Mouse (Mus musculus) cerebellum, postnatal 36 days (tissue): ENCODE results near the gene Cabcoco1.

ENCODE experiments used
- DNase-seq, 2 experiments: peaks; one replicate each; pipeline ENCODE4 v3.0.0; 2021 to 2022; ENCODE audit warnings: mixed read lengths in 2 of 2

The Cabcoco1 gene

DNA sequence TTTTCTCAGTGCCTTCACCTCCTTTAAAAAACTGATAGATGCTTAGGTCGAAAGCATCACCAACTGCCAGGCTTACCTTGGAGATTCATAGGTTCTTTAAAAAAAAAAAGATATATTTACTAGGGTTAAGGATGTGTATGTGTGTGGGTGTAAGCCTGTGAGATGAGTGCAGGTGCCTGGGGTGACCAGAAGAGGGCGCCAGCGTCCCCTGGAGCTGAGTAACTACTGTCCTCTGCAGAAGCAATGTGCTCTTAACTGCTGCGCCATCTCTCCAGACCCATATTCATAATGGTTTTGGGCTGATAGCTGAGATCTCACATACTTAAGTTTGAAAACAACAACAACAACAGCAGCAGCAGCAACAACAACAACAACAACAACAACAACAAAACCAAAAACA, 35.5 kb downstream of the Cabcoco1 start:
- DNase-seq: no peak

GRCm38 (mm10) chr10:68504586-68505152, 37.0 kb downstream of the Cabcoco1 start:
- DNase-seq: no peak

GRCm38 (mm10) chr10:68501067-68501466, 40.6 kb downstream of the Cabcoco1 start:
- DNase-seq: no peak

GRCm38 (mm10) chr10:68495246-68495645, 46.5 kb downstream of the Cabcoco1 start:
- no peak for DNase-seq

GRCm38 (mm10) chr10:68491557-68491956, 50.1 kb downstream of the Cabcoco1 start:
- DNase-seq: no peak

DNA sequence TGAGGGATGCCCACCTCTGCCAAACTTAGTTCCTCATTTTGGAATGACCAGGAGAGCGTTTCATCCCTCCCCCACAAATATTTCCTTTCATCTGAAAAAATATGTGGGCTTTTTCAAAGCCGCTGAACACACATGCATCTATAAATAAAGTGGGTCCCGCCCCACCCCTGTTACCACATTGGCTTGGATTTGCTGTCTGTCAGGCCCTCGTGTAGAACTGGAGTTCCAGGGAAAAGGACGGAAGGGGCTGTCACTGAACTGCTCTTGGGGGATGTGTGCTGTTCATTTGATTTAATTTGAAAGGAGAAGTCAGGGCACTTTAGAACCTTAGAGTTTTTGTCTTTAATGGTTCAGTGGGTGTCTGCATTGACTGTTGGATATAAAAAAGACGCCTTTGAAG, 50.9 kb downstream of the Cabcoco1 start:
- no peak for DNase-seq

GRCm38 (mm10) chr10:68472799-68473198, 68.9 kb downstream of the Cabcoco1 start:
- no peak for DNase-seq

GRCm38 (mm10) chr10:68465737-68466327, 75.9 kb downstream of the Cabcoco1 start:
- DNase-seq: no peak

- DNase-seq: peak; percentile 34 to 57
Observed at GRCm38 (mm10) chr10:68464943-68465342, 76.8 kb downstream of the Cabcoco1 start.

DNA sequence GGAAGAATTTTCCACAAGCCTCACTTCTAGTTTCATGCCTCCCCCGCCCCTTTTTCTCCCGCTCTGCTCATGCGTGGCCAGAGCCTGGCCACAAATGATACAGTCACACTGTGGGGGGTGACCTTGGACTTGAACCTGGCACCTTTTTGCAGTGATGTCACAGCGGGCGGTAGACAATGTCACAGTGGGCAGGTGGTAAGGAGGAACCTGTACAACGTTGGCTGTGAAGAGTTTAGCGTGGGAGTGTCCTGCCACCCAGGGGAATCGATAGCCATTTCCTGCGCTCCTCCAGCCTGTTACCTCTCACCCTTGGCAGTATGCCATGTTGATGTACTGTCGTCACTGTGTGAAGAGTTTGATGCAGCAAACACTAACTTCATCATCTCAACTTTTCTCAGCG, 81.9 kb downstream of the Cabcoco1 start:
- no peak for DNase-seq

DNA sequence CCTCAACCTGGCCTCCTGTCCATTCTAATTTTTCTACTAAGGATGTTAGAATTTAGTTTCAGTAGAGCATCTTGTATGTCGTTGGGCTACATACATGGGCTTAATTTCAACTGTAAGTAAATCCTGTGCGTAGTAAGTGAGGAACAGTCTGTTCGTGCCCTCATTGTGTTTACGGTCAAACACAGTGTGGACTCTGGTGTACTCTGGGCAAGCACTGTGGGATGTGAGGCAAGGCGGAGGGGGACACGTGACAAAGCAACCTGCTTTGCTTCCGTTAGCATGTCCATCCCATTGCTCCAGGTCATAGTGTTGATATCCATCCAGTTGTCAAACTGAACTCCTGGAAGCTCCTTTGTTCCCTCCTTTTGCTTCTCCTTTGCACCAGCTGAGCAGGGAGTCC, 84.7 kb downstream of the Cabcoco1 start:
- DNase-seq: no peak

DNA sequence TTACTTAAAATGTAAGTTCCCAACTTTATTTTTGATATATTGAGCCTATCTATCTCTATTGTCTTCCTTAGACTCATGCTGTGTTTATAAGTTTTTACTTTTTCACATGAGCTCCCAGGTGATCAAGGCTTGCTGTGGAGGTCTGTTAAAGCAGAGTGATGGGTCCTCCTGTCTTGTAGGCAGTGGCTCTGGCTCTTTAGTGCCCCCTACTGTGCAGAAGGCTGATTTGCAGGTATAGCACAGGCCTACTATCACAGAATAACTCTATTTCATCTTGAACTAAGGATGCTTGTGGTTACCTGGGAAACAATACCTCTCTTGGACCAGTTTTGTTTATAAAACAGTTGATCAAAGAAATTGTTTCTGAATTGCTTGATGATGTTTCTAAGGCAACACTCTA, 87.2 kb downstream of the Cabcoco1 start:
- no peak for DNase-seq

- no peak for DNase-seq
Observed at GRCm38 (mm10) chr10:68446797-68447125, 94.9 kb downstream of the Cabcoco1 start.

DNA sequence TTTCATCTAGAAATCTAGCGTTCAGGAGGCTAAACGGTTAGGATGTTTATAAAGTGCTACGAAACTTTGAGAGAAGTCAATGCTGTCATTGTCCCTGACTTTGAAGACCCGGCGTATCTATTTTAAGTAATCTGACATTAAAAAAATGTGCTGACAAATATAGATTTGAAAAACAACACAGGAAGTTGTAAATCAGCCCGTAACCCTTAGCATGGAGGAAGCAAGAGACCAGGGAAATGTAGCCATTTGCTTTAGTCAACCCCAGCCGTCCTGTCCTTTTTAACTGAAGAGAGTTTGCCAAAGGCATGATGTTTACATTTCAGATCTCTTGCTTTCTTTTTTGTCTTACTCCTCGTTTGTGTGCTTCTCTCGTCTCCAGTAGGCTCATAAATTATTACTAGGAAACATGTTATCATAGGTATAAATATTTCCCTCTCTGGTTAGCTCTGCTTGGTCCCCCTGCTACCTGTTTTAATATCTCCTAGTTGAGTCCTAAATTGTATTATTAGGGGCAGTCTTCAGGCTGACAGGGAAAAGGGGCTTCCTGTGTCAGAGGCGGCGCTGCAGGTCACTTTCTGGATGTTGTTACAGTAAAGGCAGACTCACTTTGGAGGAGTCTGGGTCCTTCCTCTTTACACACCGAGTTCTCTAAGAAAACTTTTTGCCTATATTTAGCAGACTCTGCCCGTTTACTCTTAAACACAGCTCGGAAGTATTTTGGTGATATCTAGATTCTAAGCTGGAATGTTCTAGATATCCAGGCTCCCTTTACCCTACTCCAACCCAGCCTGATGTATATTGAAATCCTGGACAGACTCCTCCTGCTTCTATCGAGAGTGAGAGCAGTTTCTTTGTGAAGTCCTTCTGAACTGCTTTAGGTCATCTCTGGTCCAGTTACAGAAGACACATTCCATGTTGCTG, 95.6 kb downstream of the Cabcoco1 start:
- DNase-seq: no peak

DNA sequence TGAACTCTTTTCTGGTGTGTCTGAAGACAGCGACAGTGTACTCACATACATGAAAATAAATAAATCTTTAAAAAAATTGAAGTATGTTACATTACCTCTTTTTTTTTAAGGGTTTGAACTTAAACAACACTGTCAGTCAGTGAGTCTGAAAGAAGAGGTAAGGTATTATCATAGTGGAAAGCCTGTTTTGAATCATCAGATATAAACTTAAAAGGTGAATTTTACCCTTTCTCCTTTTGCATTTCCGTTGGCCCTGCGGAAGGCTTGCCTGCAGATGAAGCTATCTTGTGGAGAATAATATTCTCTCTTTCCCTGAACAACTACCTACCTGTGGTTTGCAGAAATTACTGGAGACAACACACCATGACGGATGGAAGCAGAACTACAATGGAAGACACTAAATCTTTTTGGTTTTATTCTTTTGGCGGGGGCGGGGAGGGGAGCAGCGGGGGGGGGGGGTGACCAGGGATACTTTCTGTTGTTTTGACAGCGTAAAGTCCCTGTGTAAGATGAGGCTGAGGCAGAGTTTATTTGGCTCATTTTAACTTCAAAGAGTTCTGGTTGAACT, 96.4 kb downstream of the Cabcoco1 start:
- no peak for DNase-seq

GRCm38 (mm10) chr10:68444361-68445114, 97.2 kb downstream of the Cabcoco1 start:
- DNase-seq: no peak

GRCm38 (mm10) chr10:68443132-68443531, 98.6 kb downstream of the Cabcoco1 start:
- no peak for DNase-seq

DNA sequence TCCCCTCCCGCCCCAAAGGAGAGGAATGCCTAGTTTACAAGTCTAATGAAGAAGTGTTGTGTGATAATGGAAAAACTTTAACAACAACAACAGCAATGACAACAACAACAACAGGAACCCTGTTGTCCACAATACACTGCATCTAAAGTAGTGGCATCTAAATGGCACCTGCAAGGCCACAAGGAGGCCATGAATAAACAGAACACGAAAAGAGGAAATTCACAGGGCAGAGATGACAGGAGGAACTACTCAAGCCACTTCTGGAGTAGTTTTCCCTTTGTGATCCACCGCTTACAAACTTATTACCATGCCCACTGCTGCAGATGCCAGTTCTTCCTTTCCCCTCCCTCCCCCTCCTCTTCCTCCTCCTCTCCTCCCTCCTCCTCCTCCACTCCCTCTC, 99.0 kb downstream of the Cabcoco1 start:
- no peak for DNase-seq

GRCm38 (mm10) chr10:68441931-68442662, 99.6 kb downstream of the Cabcoco1 start:
- no peak for DNase-seq

- no peak for DNase-seq
Observed at GRCm38 (mm10) chr10:68440515-68440914, 101.2 kb downstream of the Cabcoco1 start.

DNA sequence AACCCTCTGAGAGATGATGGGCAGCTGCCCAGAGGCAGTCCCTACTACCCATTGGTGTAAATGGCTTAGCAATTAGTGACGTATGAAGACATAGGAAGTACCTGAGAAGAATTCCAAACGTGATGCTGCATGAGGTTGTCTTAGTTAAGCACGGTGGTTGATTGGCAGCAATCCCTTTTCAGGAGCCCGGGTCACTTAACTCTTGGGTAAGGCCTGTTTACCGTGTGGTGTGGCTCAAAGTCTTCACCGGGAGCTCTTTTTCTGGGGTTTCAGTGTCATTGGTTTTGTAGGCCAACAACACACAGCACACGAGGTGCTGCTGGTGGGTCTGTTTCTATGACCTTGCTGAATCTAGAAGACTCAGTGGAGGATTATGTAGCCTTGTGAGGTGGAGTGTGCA, 105.9 kb downstream of the Cabcoco1 start:
- no peak for DNase-seq

GRCm38 (mm10) chr10:68435001-68435560, 106.6 kb downstream of the Cabcoco1 start:
- no peak for DNase-seq
